Mouse (Mus musculus) liver, embryonic 15.5 days (tissue): ENCODE data around the gene Fam98a. TPM values are rescaled to one million over a fixed set of nuclear protein-coding genes. Genes with fewer than 3 reads are reported as not detected.

Source experiments
- ATAC-seq: fragments of 200-750 bp; cut with Nextera tagmentation; 2 replicates; pipeline ENCODE4 v1.8.0; 2017; ENCODE audit warnings: moderate number of reproducible peaks, mild to moderate bottlenecking, moderate library complexity; ENCODE audit not compliant: insufficient read depth
- H3K27ac ChIP-seq: fragments of 300-500 bp; sonication (generic); replicated peaks from 2 replicates; pipeline ENCODE4 v1.5.1; 2015; ENCODE audit warnings: mild to moderate bottlenecking, inconsistent platforms
- H3K27me3 ChIP-seq: fragments of 300-500 bp; sonication (generic); 2 replicates; pipeline ENCODE4 v1.6.1; 2015; ENCODE audit warnings: mild to moderate bottlenecking, inconsistent platforms
- H3K36me3 ChIP-seq: fragments of 300-500 bp; sonication (generic); replicated peaks from 2 replicates; pipeline ENCODE4 v1.6.1; 2015; ENCODE audit warnings: moderate library complexity, mild to moderate bottlenecking, inconsistent platforms
- H3K4me1 ChIP-seq: fragments of 300-500 bp; sonication (generic); replicated peaks from 2 replicates; pipeline ENCODE4 v1.6.1; 2015; ENCODE audit warnings: inconsistent platforms
- H3K4me2 ChIP-seq: fragments of 300-500 bp; sonication (generic); 2 replicates; pipeline ENCODE4 v1.6.1; 2015; ENCODE audit warnings: moderate library complexity, mild to moderate bottlenecking, inconsistent platforms
- H3K4me3 ChIP-seq: fragments of 300-500 bp; sonication (generic); replicated peaks from 2 replicates; pipeline ENCODE4 v1.5.1; 2015; ENCODE audit warnings: mild to moderate bottlenecking, inconsistent platforms
- H3K9ac ChIP-seq: fragments of 300-500 bp; sonication (generic); 2 replicates; pipeline ENCODE4 v1.6.1; 2015; ENCODE audit warnings: moderate library complexity, mild to moderate bottlenecking, inconsistent platforms
- H3K9me3 ChIP-seq: fragments of 300-500 bp; sonication (generic); replicated peaks from 2 replicates; pipeline ENCODE4 v1.6.1; 2016; ENCODE audit warnings: inconsistent platforms
- WGBS: fragments of 180-500 bp; shearing (Covaris S2); methylation state at CpG from one replicate; pipeline ENCODE4 v1.1.7; 2015; ENCODE audit warnings: mixed read lengths; ENCODE audit not compliant: insufficient replicate concordance; 5-methylcytosine and 5-hydroxymethylcytosine counted together
- polyA plus RNA-seq: library from polyadenylated mRNA; unstranded; fragments of >200 nt; fragmentation: Nextera tagmentation; extraction: Ambion mirVana; gene quantifications from 2 replicates; pipeline ENCODE4 v1.2.1, GENCODE M21; 2015

Gene Fam98a
- polyA plus RNA-seq, 1 experiment from 2014 or later: 14.5 TPM

DNA sequence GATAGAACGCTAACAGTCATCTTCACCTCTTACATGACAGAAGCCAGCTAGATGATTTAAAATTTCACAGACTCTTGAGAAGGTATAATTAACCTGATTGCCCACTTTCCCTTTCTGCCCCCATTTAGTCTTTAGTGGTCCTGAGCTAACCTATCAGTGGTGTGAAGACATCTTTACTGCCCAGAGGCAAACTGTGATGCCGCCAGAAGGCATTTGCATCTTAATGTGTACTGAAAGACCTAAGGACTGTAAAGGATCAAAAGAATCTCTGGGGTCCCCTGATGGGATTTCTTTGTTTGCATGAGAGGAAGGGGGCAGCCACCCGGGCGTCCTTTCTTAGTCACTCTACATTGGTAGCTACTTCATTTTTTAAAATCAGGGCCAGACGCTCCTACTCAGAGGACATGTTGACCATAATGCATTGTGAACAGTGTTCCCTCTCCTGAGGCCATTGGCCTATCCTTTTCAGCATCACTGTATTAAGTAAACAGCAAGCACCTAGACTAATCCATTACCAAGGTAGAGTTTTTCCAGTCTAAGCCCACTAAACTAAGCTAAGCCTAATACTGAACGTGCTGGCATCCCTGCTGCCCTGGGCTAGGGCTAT, 30.4 kb downstream of the Fam98a start:
- no peak overlapping the region for H3K27ac ChIP-seq
- H3K4me3 ChIP-seq: no peak overlapping the region
- no peaks in the 10 kb centered on the region for H3K27me3 ChIP-seq
- H3K4me2 ChIP-seq: no peak overlapping the region
- no peak for ATAC-seq
- no peaks in the 10 kb centered on the region for H3K4me1 ChIP-seq
- WGBS: 66% methylated on average over 6 of the region's 6 CpGs
- H3K36me3 ChIP-seq: no peaks in the 10 kb centered on the region
- H3K9ac ChIP-seq: no peak overlapping the region
- no peaks in the 10 kb centered on the region for H3K9me3 ChIP-seq

- Histone ChIP-seq H3K9ac (no peak overlapping the region), H3K4me3 (no peak overlapping the region), H3K4me1 (no peaks in the 10 kb centered on the region), H3K36me3 (no peaks in the 10 kb centered on the region), H3K27ac (no peak overlapping the region), H3K9me3 (no peaks in the 10 kb centered on the region), H3K27me3 (no peaks in the 10 kb centered on the region), H3K4me2 (no peak overlapping the region)
- WGBS: 56% methylated on average over 8 of the region's 8 CpGs
- no peak for ATAC-seq
Observed at GRCm38 (mm10) chr17:75519239-75519900, 32.4 kb downstream of the Fam98a start.

- Histone ChIP-seq H3K4me3 (no peak overlapping the region), H3K4me1 (no peaks in the 10 kb centered on the region), H3K9ac (no peak overlapping the region), H3K36me3 (no peaks in the 10 kb centered on the region), H3K27me3 (no peaks in the 10 kb centered on the region), H3K27ac (no peak overlapping the region), H3K4me2 (no peak overlapping the region), H3K9me3 (no peaks in the 10 kb centered on the region)
- ATAC-seq: no peak
- 27% methylated on average over 8 of the region's 8 CpGs for WGBS
Observed at GRCm38 (mm10) chr17:75518181-75518901, 33.4 kb downstream of the Fam98a start.

DNA sequence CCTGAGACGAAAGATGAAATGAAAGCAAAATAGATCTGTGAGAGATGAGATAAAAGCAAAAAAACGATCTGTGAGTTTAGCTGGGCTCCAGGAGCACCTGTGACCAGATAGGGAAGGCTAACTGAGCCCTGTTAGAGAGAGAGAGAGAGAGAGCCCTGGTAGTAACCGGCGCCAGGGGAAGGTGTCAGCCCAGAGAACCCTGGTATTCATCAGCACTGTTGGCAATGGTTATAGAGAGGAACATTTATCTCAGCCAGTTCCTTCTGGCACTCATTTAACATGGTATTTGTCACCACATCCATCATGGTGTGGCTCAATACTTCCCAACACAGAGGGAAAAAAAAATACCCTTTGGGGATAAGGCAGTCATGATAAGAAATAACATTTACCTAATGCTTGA, 35.2 kb downstream of the Fam98a start:
- no peak overlapping the region for H3K27ac ChIP-seq
- H3K9ac ChIP-seq: no peak overlapping the region
- H3K4me1 ChIP-seq: no peaks in the 10 kb centered on the region
- no peaks in the 10 kb centered on the region for H3K27me3 ChIP-seq
- no peak overlapping the region for H3K4me3 ChIP-seq
- H3K36me3 ChIP-seq: no peaks in the 10 kb centered on the region
- WGBS: 40% methylated on average over 4 of the region's 4 CpGs
- H3K9me3 ChIP-seq: no peaks in the 10 kb centered on the region
- no peak overlapping the region for H3K4me2 ChIP-seq
- ATAC-seq: no peak

DNA sequence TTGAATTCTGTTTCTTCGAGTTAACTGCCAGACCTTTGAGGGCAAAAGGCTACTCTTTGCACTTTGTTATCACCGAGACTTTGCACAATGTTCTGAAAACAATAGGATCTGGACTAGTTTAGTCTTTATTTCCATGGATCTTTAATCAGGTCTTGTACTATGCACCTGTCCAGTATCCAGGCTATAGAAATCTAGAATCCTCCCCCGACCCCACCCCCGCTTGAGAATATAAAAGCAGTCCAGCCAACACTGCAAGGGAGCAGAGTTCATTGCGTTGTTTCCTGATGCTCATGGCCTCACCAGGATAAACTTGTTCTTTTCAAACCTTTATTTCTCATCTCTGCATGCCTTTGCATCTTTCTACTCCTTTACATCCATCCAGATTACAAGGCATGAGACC, 42.5 kb downstream of the Fam98a start:
- no peaks in the 10 kb centered on the region for H3K36me3 ChIP-seq
- no peaks in the 10 kb centered on the region for H3K4me1 ChIP-seq
- no peak for ATAC-seq
- H3K27me3 ChIP-seq: no peaks in the 10 kb centered on the region
- no peak overlapping the region for H3K9ac ChIP-seq
- WGBS: 73% methylated on average over 5 of the region's 5 CpGs
- H3K27ac ChIP-seq: no peak overlapping the region
- no peaks in the 10 kb centered on the region for H3K9me3 ChIP-seq
- H3K4me3 ChIP-seq: no peak overlapping the region
- no peak overlapping the region for H3K4me2 ChIP-seq

GRCm38 (mm10) chr17:75506708-75507641, 44.8 kb downstream of the Fam98a start:
- no peaks in the 10 kb centered on the region for H3K36me3 ChIP-seq
- ATAC-seq: no peak
- H3K27me3 ChIP-seq: no peaks in the 10 kb centered on the region
- H3K4me2 ChIP-seq: no peak overlapping the region
- no peak overlapping the region for H3K9ac ChIP-seq
- 56% methylated on average over 10 of the region's 10 CpGs for WGBS
- no peak overlapping the region for H3K4me3 ChIP-seq
- H3K27ac ChIP-seq: no peak overlapping the region
- H3K4me1 ChIP-seq: no peaks in the 10 kb centered on the region
- no peaks in the 10 kb centered on the region for H3K9me3 ChIP-seq

DNA sequence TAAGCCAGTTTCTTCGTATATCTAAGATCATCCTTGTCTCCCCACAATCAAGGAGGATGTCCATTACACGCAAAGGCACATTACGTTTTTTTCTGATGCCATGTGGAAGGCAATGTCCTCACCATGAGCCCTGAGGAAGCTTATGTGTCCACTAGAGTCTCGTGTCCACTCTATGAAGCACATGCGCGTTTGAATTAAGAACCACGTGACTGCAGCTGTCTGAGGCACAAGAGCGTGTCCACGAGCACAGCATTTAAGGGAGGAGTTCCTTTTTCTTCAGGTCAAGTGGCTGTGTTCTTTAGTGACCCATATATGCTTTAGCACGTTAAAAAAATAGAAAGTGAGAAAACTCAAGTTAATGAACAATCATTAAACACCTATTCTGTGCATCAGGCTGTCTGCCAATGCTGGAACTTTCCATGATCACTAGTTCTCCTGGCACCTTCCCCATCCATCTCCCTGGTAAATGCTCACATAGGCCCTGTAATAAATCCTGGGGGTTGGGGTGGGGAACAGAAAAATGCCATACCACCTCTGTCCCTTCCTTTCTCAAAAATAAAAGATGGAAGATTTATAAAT, 45.6 kb downstream of the Fam98a start:
- H3K9ac ChIP-seq: no peak overlapping the region

DNA sequence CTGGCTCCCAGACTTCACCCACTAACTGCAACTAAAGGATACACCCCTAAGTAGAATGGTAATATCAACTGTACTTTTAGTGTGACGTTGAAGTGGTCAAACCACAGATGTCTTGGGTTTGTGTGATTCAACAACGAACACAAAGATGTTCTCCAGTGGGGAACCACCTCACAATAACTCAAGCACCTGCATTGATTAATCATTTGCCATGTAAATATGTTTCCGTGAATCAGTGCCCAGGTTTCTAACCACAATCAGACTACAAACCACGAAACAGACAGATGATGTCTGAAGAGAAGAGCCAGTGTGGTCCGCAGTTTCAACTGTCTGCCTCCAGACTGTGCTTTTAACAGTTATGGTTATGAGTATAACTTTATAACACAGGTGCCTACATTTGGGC, 46.7 kb downstream of the Fam98a start:
- Histone ChIP-seq H3K27ac (no peak overlapping the region), H3K27me3 (no peaks in the 10 kb centered on the region), H3K4me2 (no peak overlapping the region), H3K4me3 (no peak overlapping the region), H3K9ac (no peak overlapping the region), H3K36me3 (no peaks in the 10 kb centered on the region), H3K9me3 (no peaks in the 10 kb centered on the region), H3K4me1 (no peaks in the 10 kb centered on the region)
- ATAC-seq: no peak
- WGBS: 59% methylated on average over 5 of the region's 5 CpGs

More for the DNA sequence above, 45.6 kb downstream of the Fam98a start:
- H3K9me3 ChIP-seq: no peaks in the 10 kb centered on the region
- no peak overlapping the region for H3K4me3 ChIP-seq
- 71% methylated on average over 10 of the region's 10 CpGs for WGBS
- H3K27ac ChIP-seq: no peak overlapping the region
- no peak overlapping the region for H3K4me2 ChIP-seq
- ATAC-seq: no peak
- H3K27me3 ChIP-seq: no peaks in the 10 kb centered on the region
- H3K36me3 ChIP-seq: no peaks in the 10 kb centered on the region
- H3K4me1 ChIP-seq: no peaks in the 10 kb centered on the region

DNA sequence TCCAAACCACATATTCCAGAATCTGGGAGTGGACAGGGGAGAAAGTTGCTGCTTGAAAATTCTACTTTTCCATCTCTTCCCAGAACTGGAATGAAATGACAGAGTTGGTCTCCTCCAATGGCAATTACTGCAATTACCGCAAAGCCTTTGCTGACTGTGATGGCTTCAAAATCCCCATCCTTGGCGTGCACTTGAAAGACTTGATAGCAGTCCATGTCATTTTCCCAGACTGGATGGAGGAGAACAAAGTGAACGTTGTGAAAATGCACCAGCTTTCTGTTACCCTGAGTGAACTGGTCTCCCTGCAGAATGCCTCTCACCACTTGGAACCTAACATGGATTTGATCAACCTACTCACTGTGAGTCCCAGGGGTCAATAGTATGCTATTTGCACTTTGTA, 48.7 kb downstream of the Fam98a start:
- H3K27ac ChIP-seq: no peak overlapping the region
- no peaks in the 10 kb centered on the region for H3K27me3 ChIP-seq
- H3K4me1 ChIP-seq: no peaks in the 10 kb centered on the region
- WGBS: 64% methylated on average over 3 of the region's 3 CpGs
- H3K9ac ChIP-seq: no peak overlapping the region
- ATAC-seq: no peak
- no peaks in the 10 kb centered on the region for H3K36me3 ChIP-seq
- H3K4me2 ChIP-seq: no peak overlapping the region
- H3K4me3 ChIP-seq: no peak overlapping the region
- no peaks in the 10 kb centered on the region for H3K9me3 ChIP-seq

DNA sequence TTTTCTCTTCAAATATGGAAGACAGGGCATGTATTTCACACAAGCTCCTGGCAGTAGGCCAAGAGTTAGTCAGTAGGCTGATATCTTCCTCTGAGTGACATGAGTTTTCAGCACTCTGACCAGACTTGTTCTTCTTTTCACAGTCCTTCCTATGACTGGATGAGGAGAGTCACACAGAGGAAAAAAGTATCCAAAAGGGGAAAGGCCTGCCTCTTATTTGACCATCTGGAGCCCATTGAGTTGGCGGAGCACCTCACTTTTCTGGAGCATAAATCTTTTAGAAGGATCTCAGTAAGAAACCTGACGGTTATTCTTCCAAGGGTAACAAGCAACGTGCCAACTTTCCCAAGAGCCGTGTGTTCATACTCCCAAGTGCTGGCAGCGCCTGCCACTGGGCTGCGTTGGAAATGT, 53.5 kb downstream of the Fam98a start:
- 73% methylated on average over 6 of the region's 6 CpGs for WGBS

More for the DNA sequence above, 53.5 kb downstream of the Fam98a start:
- no peaks in the 10 kb centered on the region for H3K36me3 ChIP-seq
- no peak overlapping the region for H3K9ac ChIP-seq
- H3K27me3 ChIP-seq: no peaks in the 10 kb centered on the region
- H3K4me3 ChIP-seq: no peak overlapping the region
- H3K9me3 ChIP-seq: no peaks in the 10 kb centered on the region
- no peak overlapping the region for H3K4me2 ChIP-seq
- no peak overlapping the region for H3K27ac ChIP-seq
- ATAC-seq: no peak
- no peaks in the 10 kb centered on the region for H3K4me1 ChIP-seq
